Mouse (Mus musculus): ENCODE measurements at regions not wholly inside any gene's neighbourhood (a gene's known extent, or its start where the extent isn't known, plus 50 kb on each side); places are given as distances from the start of the nearest gene placed in this dataset.

GRCm38 (mm10) chr11:64673546-64673945 is 237.1 kb upstream of the F930015N05Rik start:
- Histone ChIP-seq H3K4me1 (ENCODE audit: control insufficient read depth, insufficient read depth, low read length) (no peaks in the 10 kb centered on the region), H3K27ac (ENCODE audit: low read length) (no peak overlapping the region), H3K9me3 (replicated peaks; ENCODE audit: control insufficient read depth, low read length) (peaks cover 9% of the 10 kb centered on the region; the same call in 1 of the 2 replicates), H3K27me3 (ENCODE audit: control insufficient read depth, insufficient read depth, low read length) (no peaks in the 10 kb centered on the region), H3K9ac (ENCODE audit: low read length) (no peak overlapping the region), H3K36me3 (ENCODE audit: control insufficient read depth, insufficient read depth) (no peaks in the 10 kb centered on the region), H3K4me3 (ENCODE audit: low read length) (no peak overlapping the region), H3K4me2 (ENCODE audit: low read depth, low read length) (no peak overlapping the region)
- 66% methylated on average over 4 of the region's 4 CpGs for WGBS
- no peak for ATAC-seq (replicated peaks; ENCODE audit: extremely low read depth, insufficient read depth, low FRiP score)

GRCm38 (mm10) chr11:64703776-64704175 is 267.3 kb upstream of the F930015N05Rik start:
- Histone ChIP-seq H3K4me2 (ENCODE audit: low read depth, low read length) (no peak overlapping the region), H3K4me3 (ENCODE audit: low read length) (no peak overlapping the region), H3K9me3 (replicated peaks; ENCODE audit: control insufficient read depth, low read length) (0 out of 2 replicates have a peak, but pooled peaks cover 1% of the 10 kb centered on the region), H3K27ac (ENCODE audit: low read length) (no peak overlapping the region), H3K9ac (ENCODE audit: low read length) (no peak overlapping the region), H3K27me3 (ENCODE audit: control insufficient read depth, insufficient read depth, low read length) (no peaks in the 10 kb centered on the region), H3K4me1 (ENCODE audit: control insufficient read depth, insufficient read depth, low read length) (no peaks in the 10 kb centered on the region), H3K36me3 (ENCODE audit: control insufficient read depth, insufficient read depth) (no peaks in the 10 kb centered on the region)
- ATAC-seq (replicated peaks; ENCODE audit: extremely low read depth, insufficient read depth, low FRiP score) = no peak
- 53% methylated on average over 1 of the region's 1 CpGs for WGBS

DNA sequence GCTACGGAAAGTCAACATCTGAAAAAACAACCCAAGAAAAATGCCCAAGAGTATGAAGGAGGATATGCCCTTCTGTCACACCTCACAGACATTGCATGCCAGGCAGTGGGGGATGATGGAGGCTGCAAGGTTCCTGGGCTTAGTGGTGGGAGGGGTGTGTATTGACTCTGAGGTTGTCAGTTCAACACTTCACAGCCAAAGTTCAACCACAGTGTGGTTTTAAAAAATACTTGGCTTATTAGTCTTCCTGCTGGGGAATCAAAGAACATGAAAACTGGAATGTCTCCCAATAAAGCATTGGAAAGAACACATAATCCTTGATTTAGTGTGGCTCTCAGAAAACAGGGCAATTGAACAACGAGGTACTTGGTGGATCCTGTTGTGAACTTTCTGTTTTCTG is 267.0 kb upstream of the Elac2 start:
- H3K9me3 ChIP-seq (replicated peaks; ENCODE audit: control insufficient read depth, low read length) = 0 out of 2 replicates have a peak, but pooled peaks cover 2% of the 10 kb centered on the region
- H3K4me1 ChIP-seq (ENCODE audit: control insufficient read depth, insufficient read depth, low read length) = no peaks in the 10 kb centered on the region
- H3K36me3 ChIP-seq (ENCODE audit: control insufficient read depth, insufficient read depth) = no peaks in the 10 kb centered on the region
- no peak overlapping the region for H3K4me2 ChIP-seq (ENCODE audit: low read depth, low read length)
- 0 out of 2 replicates have a peak, but pooled peaks cover 2% of the 10 kb centered on the region for H3K27me3 ChIP-seq (ENCODE audit: control insufficient read depth, insufficient read depth, low read length)
- H3K27ac ChIP-seq (ENCODE audit: low read length) = no peak overlapping the region
- 76% methylated on average over 2 of the region's 2 CpGs for WGBS
- ATAC-seq (replicated peaks; ENCODE audit: extremely low read depth, insufficient read depth, low FRiP score) = no peak
- H3K4me3 ChIP-seq (ENCODE audit: low read length) = no peak overlapping the region
- H3K9ac ChIP-seq (ENCODE audit: low read length) = no peak overlapping the region

DNA sequence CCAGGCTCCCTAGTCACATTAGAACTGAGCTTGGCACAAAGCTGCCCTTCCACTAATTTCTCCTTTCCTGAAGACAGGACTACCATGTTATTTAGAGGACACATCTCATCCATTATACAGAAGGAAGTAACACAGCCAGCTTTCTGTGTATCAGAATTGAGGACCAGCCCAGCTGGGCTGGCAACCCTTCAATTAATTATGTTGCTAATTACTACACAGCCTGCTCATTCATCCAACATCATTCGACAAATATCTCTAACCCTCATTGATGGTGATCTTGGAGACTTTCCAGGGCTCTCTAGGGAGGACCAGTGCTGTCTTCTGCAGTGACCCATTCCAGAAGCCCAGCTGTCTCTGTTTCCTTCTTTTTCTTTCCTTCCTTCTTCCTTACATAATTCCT is 263.7 kb upstream of the Elac2 start:
- no peaks in the 10 kb centered on the region for H3K9me3 ChIP-seq (replicated peaks; ENCODE audit: control insufficient read depth, low read length)
- no peak overlapping the region for H3K4me3 ChIP-seq (ENCODE audit: low read length)
- no peak overlapping the region for H3K4me2 ChIP-seq (ENCODE audit: low read depth, low read length)
- no peaks in the 10 kb centered on the region for H3K36me3 ChIP-seq (ENCODE audit: control insufficient read depth, insufficient read depth)
- peaks cover 12% of the 10 kb centered on the region for H3K27me3 ChIP-seq (ENCODE audit: control insufficient read depth, insufficient read depth, low read length)
- no peak overlapping the region for H3K27ac ChIP-seq (ENCODE audit: low read length)
- H3K4me1 ChIP-seq (ENCODE audit: control insufficient read depth, insufficient read depth, low read length) = no peaks in the 10 kb centered on the region
- H3K9ac ChIP-seq (ENCODE audit: low read length) = no peak overlapping the region
- no peak for ATAC-seq (replicated peaks; ENCODE audit: extremely low read depth, insufficient read depth, low FRiP score)
- 62% methylated on average over 1 of the region's 1 CpGs for WGBS

GRCm38 (mm10) chr11:64718316-64719085 is 260.3 kb upstream of the Elac2 start:
- no peak overlapping the region for H3K4me2 ChIP-seq (ENCODE audit: low read depth, low read length)
- no peak overlapping the region for H3K27ac ChIP-seq (ENCODE audit: low read length)
- H3K36me3 ChIP-seq (ENCODE audit: control insufficient read depth, insufficient read depth) = no peaks in the 10 kb centered on the region
- 10% methylated on average over 5 of the region's 5 CpGs for WGBS
- H3K27me3 ChIP-seq (ENCODE audit: control insufficient read depth, insufficient read depth, low read length) = peaks cover 14% of the 10 kb centered on the region
- H3K9me3 ChIP-seq (replicated peaks; ENCODE audit: control insufficient read depth, low read length) = no peaks in the 10 kb centered on the region
- no peak for ATAC-seq (replicated peaks; ENCODE audit: extremely low read depth, insufficient read depth, low FRiP score)
- no peaks in the 10 kb centered on the region for H3K4me1 ChIP-seq (ENCODE audit: control insufficient read depth, insufficient read depth, low read length)
- 0 out of 2 replicates have a peak overlapping the region, but pooled peaks have one; percentile 21 for H3K9ac ChIP-seq (ENCODE audit: low read length)
- no peak overlapping the region for H3K4me3 ChIP-seq (ENCODE audit: low read length)

DNA sequence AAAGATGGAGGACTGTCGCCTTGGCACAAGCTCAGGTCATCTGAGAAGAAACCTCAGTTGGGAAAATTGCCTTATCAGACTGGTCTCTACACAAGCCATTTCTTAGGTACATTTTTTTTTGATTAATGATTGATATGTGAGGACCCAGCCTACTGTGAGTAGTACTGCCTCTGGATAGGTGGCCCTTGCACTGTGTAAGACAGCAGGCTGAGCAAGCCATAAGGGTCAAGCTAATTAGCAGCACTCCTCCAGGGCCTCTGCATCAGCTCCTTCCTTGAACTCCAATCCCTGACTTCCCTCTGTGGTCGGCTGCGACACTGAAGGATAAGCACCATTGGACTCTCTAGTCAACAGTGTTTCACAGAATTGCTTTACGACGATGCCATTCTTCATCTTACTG is 252.6 kb upstream of the Elac2 start:
- H3K4me3 ChIP-seq (ENCODE audit: low read length) = no peak overlapping the region
- H3K27me3 ChIP-seq (ENCODE audit: control insufficient read depth, insufficient read depth, low read length) = peaks cover 4% of the 10 kb centered on the region
- H3K36me3 ChIP-seq (ENCODE audit: control insufficient read depth, insufficient read depth) = no peaks in the 10 kb centered on the region
- H3K4me2 ChIP-seq (ENCODE audit: low read depth, low read length) = no peak overlapping the region
- 86% methylated on average over 5 of the region's 5 CpGs for WGBS
- no peaks in the 10 kb centered on the region for H3K4me1 ChIP-seq (ENCODE audit: control insufficient read depth, insufficient read depth, low read length)
- H3K9ac ChIP-seq (ENCODE audit: low read length) = no peak overlapping the region
- ATAC-seq (replicated peaks; ENCODE audit: extremely low read depth, insufficient read depth, low FRiP score) = no peak
- H3K27ac ChIP-seq (ENCODE audit: low read length) = no peak overlapping the region
- H3K9me3 ChIP-seq (replicated peaks; ENCODE audit: control insufficient read depth, low read length) = no peaks in the 10 kb centered on the region

DNA sequence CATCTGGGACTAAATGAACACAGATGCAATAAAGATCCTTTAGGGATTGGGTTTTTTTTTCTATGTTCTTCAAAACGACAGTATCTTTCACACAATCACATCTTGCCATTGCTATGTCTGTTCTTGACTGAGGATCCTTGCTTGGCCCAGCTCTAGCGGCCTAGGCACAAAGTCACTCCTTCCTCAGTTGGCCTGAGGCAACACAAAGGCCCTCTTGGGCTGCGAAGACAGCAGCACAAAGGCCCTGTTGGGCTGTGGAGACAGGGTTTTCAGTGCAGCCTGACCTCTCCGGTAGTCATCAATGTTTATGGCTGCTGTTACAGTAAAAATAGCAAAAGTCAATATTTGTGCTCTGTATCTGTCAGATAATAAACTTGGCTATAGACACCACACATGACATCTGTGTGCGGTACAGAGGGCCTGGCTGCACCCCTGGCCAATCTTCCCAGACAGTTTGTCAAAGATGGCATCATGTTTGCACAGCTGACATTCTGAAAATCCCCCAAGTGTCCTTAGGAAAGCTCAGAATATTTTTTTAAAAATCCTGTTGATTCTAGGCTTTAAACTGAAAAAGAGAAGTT is 250.9 kb upstream of the Elac2 start:
- Histone ChIP-seq H3K27ac (ENCODE audit: low read length) (no peak overlapping the region), H3K4me2 (ENCODE audit: low read depth, low read length) (no peak overlapping the region), H3K27me3 (ENCODE audit: control insufficient read depth, insufficient read depth, low read length) (no peaks in the 10 kb centered on the region), H3K4me3 (ENCODE audit: low read length) (no peak overlapping the region), H3K9me3 (replicated peaks; ENCODE audit: control insufficient read depth, low read length) (no peaks in the 10 kb centered on the region), H3K4me1 (ENCODE audit: control insufficient read depth, insufficient read depth, low read length) (no peaks in the 10 kb centered on the region), H3K9ac (ENCODE audit: low read length) (no peak overlapping the region), H3K36me3 (ENCODE audit: control insufficient read depth, insufficient read depth) (no peaks in the 10 kb centered on the region)
- ATAC-seq (replicated peaks; ENCODE audit: extremely low read depth, insufficient read depth, low FRiP score) = no peak
- 67% methylated on average over 5 of the region's 5 CpGs for WGBS

- H3K4me1 ChIP-seq (ENCODE audit: control insufficient read depth, insufficient read depth, low read length) = no peaks in the 10 kb centered on the region
- H3K9me3 ChIP-seq (replicated peaks; ENCODE audit: control insufficient read depth, low read length) = no peaks in the 10 kb centered on the region
- H3K9ac ChIP-seq (ENCODE audit: low read length) = no peak overlapping the region
- ATAC-seq (replicated peaks; ENCODE audit: extremely low read depth, insufficient read depth, low FRiP score) = no peak
- H3K4me3 ChIP-seq (ENCODE audit: low read length) = no peak overlapping the region
- H3K27ac ChIP-seq (ENCODE audit: low read length) = no peak overlapping the region
- H3K27me3 ChIP-seq (ENCODE audit: control insufficient read depth, insufficient read depth, low read length) = no peaks in the 10 kb centered on the region
- H3K36me3 ChIP-seq (ENCODE audit: control insufficient read depth, insufficient read depth) = no peaks in the 10 kb centered on the region
- 79% methylated on average over 7 of the region's 7 CpGs for WGBS
- H3K4me2 ChIP-seq (ENCODE audit: low read depth, low read length) = no peak overlapping the region
These were observed 239.9 kb upstream of the Elac2 start for GRCm38 (mm10) chr11:64738948-64739347.

DNA sequence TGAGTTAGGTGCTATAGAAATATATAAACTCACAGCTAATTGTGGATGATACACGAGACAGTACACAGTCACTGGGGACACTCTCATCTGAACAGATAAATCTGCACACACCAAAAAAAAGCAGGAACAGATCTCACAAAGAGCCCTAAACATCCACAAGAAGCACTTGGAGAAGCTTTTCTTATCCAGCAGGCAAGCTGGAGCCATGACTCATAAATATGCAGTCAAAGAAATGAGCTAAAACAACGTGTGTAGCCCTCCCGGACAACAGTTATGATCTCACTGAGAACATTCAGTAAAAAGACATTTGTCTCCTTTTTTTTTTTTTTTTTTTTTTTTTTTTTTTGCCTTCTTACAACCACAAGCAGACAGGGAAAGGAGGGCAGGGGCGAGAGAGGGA is 235.1 kb upstream of the Elac2 start:
- Histone ChIP-seq H3K27me3 (ENCODE audit: control insufficient read depth, insufficient read depth, low read length) (no peaks in the 10 kb centered on the region), H3K9ac (ENCODE audit: low read length) (no peak overlapping the region), H3K27ac (ENCODE audit: low read length) (no peak overlapping the region), H3K4me2 (ENCODE audit: low read depth, low read length) (no peak overlapping the region), H3K4me1 (ENCODE audit: control insufficient read depth, insufficient read depth, low read length) (no peaks in the 10 kb centered on the region), H3K36me3 (ENCODE audit: control insufficient read depth, insufficient read depth) (no peaks in the 10 kb centered on the region), H3K9me3 (replicated peaks; ENCODE audit: control insufficient read depth, low read length) (no peaks in the 10 kb centered on the region), H3K4me3 (ENCODE audit: low read length) (no peak overlapping the region)
- no peak for ATAC-seq (replicated peaks; ENCODE audit: extremely low read depth, insufficient read depth, low FRiP score)
- 55% methylated on average over 4 of the region's 4 CpGs for WGBS

All from heart, embryonic 16.5 days (tissue).